Mouse (Mus musculus): ENCODE measurements around the gene Bfsp2.

DNA sequence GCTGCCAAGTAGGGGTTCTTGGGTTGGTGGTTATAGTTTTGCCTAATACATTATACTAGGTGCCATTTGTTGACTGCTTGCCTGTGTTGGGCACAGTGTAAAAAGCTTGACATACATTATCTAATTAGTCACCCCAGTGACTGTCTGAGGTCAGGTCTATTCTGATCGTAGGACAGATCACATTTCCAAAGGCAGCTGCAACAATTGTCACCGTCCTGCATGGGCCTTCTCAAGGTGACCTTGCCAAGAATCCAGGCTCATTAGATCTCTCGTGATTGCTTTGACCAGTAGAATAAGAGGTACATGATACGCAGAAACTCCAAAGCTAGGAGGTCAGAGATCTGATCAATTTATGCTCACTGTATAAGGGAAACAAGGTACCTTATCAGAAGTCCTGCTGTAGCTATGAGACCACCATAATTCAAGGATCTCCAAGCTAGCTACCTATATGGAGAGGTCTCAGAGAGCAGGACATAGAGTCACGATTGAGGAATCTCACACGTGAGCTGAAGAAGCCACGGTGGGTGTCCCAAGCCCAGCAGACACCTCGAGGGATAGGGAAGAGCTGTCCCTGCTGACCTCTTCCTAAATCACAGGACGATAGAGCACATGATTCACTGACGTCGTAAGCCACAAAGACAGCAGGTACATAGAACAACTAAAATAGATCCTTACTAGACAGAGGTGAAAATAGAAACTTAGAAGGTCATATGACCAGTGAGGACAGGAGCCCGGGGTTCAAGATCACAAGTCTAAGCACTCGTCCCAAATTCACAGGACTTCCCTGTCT, 49.6 kb downstream of the Bfsp2 start:
- TF ChIP-seq POLR2A (IDR thresholded peaks at IDR 0.05; ENCODE audit: borderline replicate concordance, low read depth, low read length) = no peak
- TF ChIP-seq CTCF (IDR thresholded peaks at IDR 0.05; ENCODE audit: low read depth, low read length) = no peak

Data from bone marrow macrophage, adult 2 months (primary cell).